Mouse (Mus musculus) kidney, embryonic 14.5 days (tissue): ENCODE data around the gene Kcnq2. TPM values are rescaled to one million over a fixed set of nuclear protein-coding genes. Genes with fewer than 3 reads are reported as not detected.

ENCODE experiments used
- ATAC-seq: fragments of 200-750 bp; cut with Nextera tagmentation; 2 replicates; pipeline ENCODE4 v1.8.0; 2017; ENCODE audit warnings: moderate number of reproducible peaks, mild to moderate bottlenecking, moderate TSS enrichment, moderate library complexity; ENCODE audit not compliant: low FRiP score, low TSS enrichment
- H3K27ac ChIP-seq: fragments of 300-500 bp; sonication (generic); 2 replicates; pipeline ENCODE4 v1.5.1; 2014; ENCODE audit warnings: low read depth, mild to moderate bottlenecking, low read length, moderate library complexity, mixed read lengths
- H3K27me3 ChIP-seq: fragments of 300-500 bp; sonication (generic); 2 replicates; pipeline ENCODE4 v1.6.1; 2014; ENCODE audit warnings: mild to moderate bottlenecking, low read length; ENCODE audit not compliant: control insufficient read depth, insufficient read depth
- H3K36me3 ChIP-seq: fragments of 300-500 bp; sonication (generic); 2 replicates; pipeline ENCODE4 v1.6.1; 2014; ENCODE audit warnings: low read length, mixed read lengths; ENCODE audit not compliant: control insufficient read depth, insufficient read depth
- H3K4me1 ChIP-seq: fragments of 300-500 bp; sonication (generic); 2 replicates; pipeline ENCODE4 v1.6.1; 2014; ENCODE audit warnings: low read length, mixed read lengths; ENCODE audit not compliant: control insufficient read depth, insufficient read depth
- H3K4me2 ChIP-seq: fragments of 300-500 bp; sonication (generic); replicated peaks from 2 replicates; pipeline ENCODE4 v1.6.1; 2014; ENCODE audit warnings: low read depth, mild to moderate bottlenecking, low read length
- H3K4me3 ChIP-seq: fragments of 300-500 bp; sonication (generic); 2 replicates; pipeline ENCODE4 v1.5.1; 2014; ENCODE audit warnings: mild to moderate bottlenecking, low read length
- H3K9ac ChIP-seq: fragments of 300-500 bp; sonication (generic); 2 replicates; pipeline ENCODE4 v1.6.1; 2014; ENCODE audit warnings: low read depth, mild to moderate bottlenecking, low read length, moderate library complexity
- H3K9me3 ChIP-seq: fragments of 300-500 bp; sonication (generic); 2 replicates; pipeline ENCODE4 v1.6.1; 2016; ENCODE audit warnings: low read length; ENCODE audit not compliant: control insufficient read depth
- WGBS: fragments of 180-500 bp; shearing (Covaris S2); extraction: QIAGEN DNeasy Blood & Tissue Kit; methylation state at CpG from one replicate; pipeline ENCODE4 v1.1.7; 2014; 5-methylcytosine and 5-hydroxymethylcytosine counted together
- polyA plus RNA-seq: library from polyadenylated mRNA; unstranded; fragments of >200 nt; fragmentation: Nextera tagmentation; extraction: Ambion mirVana; gene quantifications from 2 replicates; pipeline ENCODE4 v1.2.1, GENCODE M21; 2014

Gene Kcnq2
- polyA plus RNA-seq = not detected in 2 replicates

- no peaks in the 10 kb centered on the region for H3K36me3 ChIP-seq
- H3K27ac ChIP-seq = no peak within 1 kb of the TSS
- H3K4me1 ChIP-seq = 0 out of 2 replicates have a peak, but pooled peaks cover 3% of the 10 kb centered on the region
- under 1% methylated on average over 88 of the region's 104 CpGs for WGBS
- peak within 1 kb of the TSS; percentile 38 for H3K4me3 ChIP-seq
- peak within 1 kb of the TSS; percentile 62 for H3K4me2 ChIP-seq
- no peaks in the 10 kb centered on the region for H3K9me3 ChIP-seq
- H3K9ac ChIP-seq = no peak within 1 kb of the TSS
- H3K27me3 ChIP-seq = peaks cover 58% of the 10 kb centered on the region
- peak; percentile 49; the same call in 1 of the 2 replicates for ATAC-seq
Observed at GRCm38 (mm10) chr2:181134591-181135445, at the start of gene Kcnq2. TSS of gene Kcnq2 (minus strand) at chr2:181135300.

DNA sequence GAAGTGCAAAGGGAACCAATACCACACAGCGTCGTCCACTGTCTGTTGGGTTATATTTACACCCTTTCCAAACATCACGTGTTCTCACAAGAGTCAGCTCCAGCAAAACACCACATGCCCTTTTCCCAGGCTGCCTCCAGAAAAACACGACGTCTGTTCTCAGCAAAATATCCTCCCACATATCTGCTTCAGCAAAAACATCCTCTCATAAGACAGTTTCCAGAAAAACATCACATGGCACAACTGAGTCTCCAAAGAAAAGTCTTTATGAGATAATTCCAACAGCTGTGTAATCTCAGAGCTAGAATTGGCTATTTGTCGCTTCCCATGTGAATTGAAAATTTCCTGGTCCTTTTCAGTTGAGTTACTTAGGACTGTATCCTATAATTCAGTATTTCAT is 45.8 kb upstream of the Kcnq2 start:
- 73% methylated on average over 6 of the region's 6 CpGs for WGBS
- Histone ChIP-seq H3K36me3 (no peaks in the 10 kb centered on the region), H3K4me1 (no peaks in the 10 kb centered on the region)

GRCm38 (mm10) chr2:181178471-181178870 is 43.4 kb upstream of the Kcnq2 start:
- ATAC-seq = no peak
- H3K27me3 ChIP-seq = no peaks in the 10 kb centered on the region
- H3K27ac ChIP-seq = no peak overlapping the region
- H3K4me1 ChIP-seq = no peaks in the 10 kb centered on the region
- H3K4me3 ChIP-seq = no peak overlapping the region
- 86% methylated on average over 5 of the region's 5 CpGs for WGBS
- no peaks in the 10 kb centered on the region for H3K9me3 ChIP-seq
- no peak overlapping the region for H3K4me2 ChIP-seq
- no peaks in the 10 kb centered on the region for H3K36me3 ChIP-seq
- no peak overlapping the region for H3K9ac ChIP-seq

More for the DNA sequence above, 45.8 kb upstream of the Kcnq2 start:
- ATAC-seq = no peak
- Histone ChIP-seq H3K9me3 (no peaks in the 10 kb centered on the region), H3K4me2 (no peak overlapping the region), H3K9ac (no peak overlapping the region), H3K4me3 (no peak overlapping the region), H3K27ac (no peak overlapping the region), H3K27me3 (no peaks in the 10 kb centered on the region)

DNA sequence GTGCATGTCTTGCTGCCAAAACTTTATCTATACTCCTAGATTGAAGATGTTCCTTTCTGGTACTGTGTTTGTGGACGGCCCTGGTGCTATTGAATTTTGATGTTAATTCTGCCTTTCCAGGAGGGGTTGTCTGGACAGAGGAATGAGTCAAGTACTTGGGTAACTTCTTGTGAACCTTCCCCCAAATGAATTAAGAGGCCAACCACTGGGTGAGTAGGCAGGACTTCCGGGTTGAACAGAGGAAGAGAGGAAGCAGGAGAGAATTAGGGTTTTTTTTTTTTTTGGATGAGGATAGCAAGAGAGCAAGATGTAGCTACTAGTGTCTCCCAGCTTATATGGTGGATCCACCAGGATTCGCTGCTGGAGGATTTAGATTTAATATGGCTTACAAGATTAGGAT is 42.9 kb upstream of the Kcnq2 start:
- Histone ChIP-seq H3K27ac (no peak overlapping the region), H3K27me3 (no peaks in the 10 kb centered on the region), H3K4me1 (no peaks in the 10 kb centered on the region), H3K36me3 (no peaks in the 10 kb centered on the region), H3K9me3 (no peaks in the 10 kb centered on the region), H3K9ac (no peak overlapping the region), H3K4me2 (no peak overlapping the region), H3K4me3 (no peak overlapping the region)
- ATAC-seq = no peak
- 76% methylated on average over 3 of the region's 3 CpGs for whole genome bisulfite sequencing

GRCm38 (mm10) chr2:181174646-181175045 is 39.5 kb upstream of the Kcnq2 start:
- no peaks in the 10 kb centered on the region for H3K4me1 ChIP-seq
- no peaks in the 10 kb centered on the region for H3K9me3 ChIP-seq
- ATAC-seq = no peak
- H3K27ac ChIP-seq = no peak overlapping the region
- H3K36me3 ChIP-seq = no peaks in the 10 kb centered on the region
- WGBS = 85% methylated on average over 3 of the region's 3 CpGs
- H3K9ac ChIP-seq = no peak overlapping the region
- H3K4me2 ChIP-seq = no peak overlapping the region
- no peak overlapping the region for H3K4me3 ChIP-seq
- H3K27me3 ChIP-seq = no peaks in the 10 kb centered on the region

- Histone ChIP-seq H3K27me3 (peaks cover 2% of the 10 kb centered on the region; the same call in 1 of the 2 replicates), H3K9ac (no peak overlapping the region), H3K4me2 (no peak overlapping the region), H3K36me3 (no peaks in the 10 kb centered on the region), H3K4me1 (no peaks in the 10 kb centered on the region), H3K9me3 (no peaks in the 10 kb centered on the region), H3K27ac (no peak overlapping the region), H3K4me3 (no peak overlapping the region)
- 88% methylated on average over 5 of the region's 5 CpGs for whole genome bisulfite sequencing
- no peak for ATAC-seq
Observed at GRCm38 (mm10) chr2:181166469-181166868, 31.4 kb upstream of the Kcnq2 start.

DNA sequence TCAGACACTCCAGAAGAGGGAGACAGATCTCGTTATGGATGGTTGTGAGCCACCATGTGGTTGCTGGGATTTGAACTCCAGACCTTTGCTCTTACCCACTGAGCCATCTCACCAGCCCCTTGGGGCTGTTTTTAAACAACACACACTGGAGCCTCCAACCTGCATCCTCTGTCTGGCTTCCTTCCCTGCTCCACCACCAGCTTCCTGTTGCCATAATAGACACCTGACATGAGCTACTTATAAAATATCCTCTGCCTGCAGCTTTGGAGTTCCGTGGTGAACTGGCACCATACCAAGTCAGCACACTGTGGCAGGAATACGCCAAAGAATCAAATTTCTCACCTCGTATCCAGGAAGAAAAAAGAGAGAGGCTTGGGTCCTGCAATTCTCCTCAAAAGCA is 25.7 kb upstream of the Kcnq2 start:
- Histone ChIP-seq H3K9me3 (no peaks in the 10 kb centered on the region), H3K27me3 (peaks cover 26% of the 10 kb centered on the region), H3K36me3 (no peaks in the 10 kb centered on the region), H3K9ac (no peak overlapping the region), H3K4me3 (no peak overlapping the region), H3K4me2 (no peak overlapping the region), H3K27ac (no peak overlapping the region), H3K4me1 (peaks cover 3% of the 10 kb centered on the region; the same call in 1 of the 2 replicates)
- ATAC-seq = no peak
- 72% methylated on average over 4 of the region's 4 CpGs for WGBS

DNA sequence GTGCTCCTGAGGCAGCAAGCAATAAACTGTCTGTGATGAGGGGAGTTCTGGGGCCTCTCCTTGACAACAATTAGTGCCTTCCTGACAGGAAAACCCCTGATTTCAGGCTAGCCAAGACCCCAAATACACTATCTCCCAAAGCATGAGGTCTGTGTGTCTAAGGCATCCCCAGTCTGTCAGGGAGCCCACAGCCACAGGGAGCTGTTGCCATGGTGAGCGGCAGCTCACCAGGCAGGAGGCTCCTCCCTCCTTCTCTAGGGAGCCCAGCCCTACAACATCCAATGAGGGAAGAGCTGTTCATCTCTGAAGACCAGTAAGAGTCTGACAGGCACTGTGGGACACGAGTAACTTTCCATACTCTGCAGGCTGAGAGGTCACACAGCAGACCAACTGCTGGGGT is 24.7 kb upstream of the Kcnq2 start:
- peaks cover 3% of the 10 kb centered on the region; the same call in 1 of the 2 replicates for H3K4me1 ChIP-seq
- H3K4me2 ChIP-seq = no peak overlapping the region
- ATAC-seq = peak; percentile 81
- H3K27ac ChIP-seq = no peak overlapping the region
- WGBS = 0% methylated on average over 2 of the region's 2 CpGs
- H3K36me3 ChIP-seq = no peaks in the 10 kb centered on the region
- no peak overlapping the region for H3K4me3 ChIP-seq
- H3K27me3 ChIP-seq = peaks cover 36% of the 10 kb centered on the region
- no peaks in the 10 kb centered on the region for H3K9me3 ChIP-seq
- no peak overlapping the region for H3K9ac ChIP-seq

- Histone ChIP-seq H3K9ac (no peak overlapping the region), H3K4me2 (no peak overlapping the region), H3K9me3 (no peaks in the 10 kb centered on the region), H3K27me3 (peaks cover 36% of the 10 kb centered on the region), H3K4me3 (no peak overlapping the region), H3K36me3 (no peaks in the 10 kb centered on the region), H3K27ac (no peak overlapping the region), H3K4me1 (peaks cover 3% of the 10 kb centered on the region; the same call in 1 of the 2 replicates)
- no peak for ATAC-seq
- WGBS = 51% methylated on average over 7 of the region's 7 CpGs
Observed at GRCm38 (mm10) chr2:181159091-181159514, 24.0 kb upstream of the Kcnq2 start.
